Mouse (Mus musculus) kidney, postnatal 14 days (tissue): Measurements from ENCODE around the gene Ostf1.
"Not testable (repeated sequence)": the region's sequence is repeated elsewhere in the genome, so short reads cannot be mapped to it uniquely, and the experiment has no call there.

Experiments
- DNase-seq: peaks from one replicate; pipeline ENCODE4 v3.0.0; 2022; ENCODE audit warnings: mixed read lengths

The Ostf1 gene

DNA sequence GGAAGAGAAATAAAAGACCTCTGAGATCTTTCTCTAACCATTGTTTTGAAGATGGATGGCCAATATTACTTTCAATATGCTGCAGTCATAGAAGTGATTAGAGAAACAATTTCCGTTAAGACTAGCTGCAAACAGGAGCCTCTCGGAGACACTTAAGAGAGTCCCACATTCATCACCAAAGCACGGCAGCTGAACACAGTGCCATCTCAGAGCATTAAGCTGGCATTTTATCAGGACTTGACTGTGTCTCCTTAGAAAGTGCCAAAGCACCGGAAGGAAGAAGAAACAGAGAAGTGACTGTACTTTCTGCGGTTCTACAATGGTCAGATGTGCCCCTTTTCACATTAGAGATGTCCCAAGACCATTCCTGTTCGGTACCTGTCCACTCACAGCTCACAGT is 33.9 kb downstream of the Ostf1 start:
- no peak for DNase-seq

DNA sequence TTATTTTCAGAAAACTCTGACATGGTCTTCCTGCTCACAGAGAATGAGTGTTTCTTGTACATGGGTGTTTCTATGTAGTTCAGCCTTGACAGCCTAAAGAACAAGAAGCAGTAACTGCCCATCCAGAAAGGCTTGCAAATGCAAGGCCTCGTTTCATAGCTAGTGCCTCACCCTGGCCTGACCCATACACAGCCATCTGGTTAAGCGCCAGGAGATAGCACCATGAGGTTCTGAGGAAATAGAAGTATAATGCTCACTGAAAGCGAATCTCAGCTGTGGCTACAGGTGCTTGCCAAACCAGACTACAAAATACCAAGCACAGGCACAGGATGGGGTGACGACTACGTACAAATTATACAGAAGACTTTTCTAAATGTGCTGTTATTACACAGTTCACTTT is 34.7 kb downstream of the Ostf1 start:
- no peak for DNase-seq

DNA sequence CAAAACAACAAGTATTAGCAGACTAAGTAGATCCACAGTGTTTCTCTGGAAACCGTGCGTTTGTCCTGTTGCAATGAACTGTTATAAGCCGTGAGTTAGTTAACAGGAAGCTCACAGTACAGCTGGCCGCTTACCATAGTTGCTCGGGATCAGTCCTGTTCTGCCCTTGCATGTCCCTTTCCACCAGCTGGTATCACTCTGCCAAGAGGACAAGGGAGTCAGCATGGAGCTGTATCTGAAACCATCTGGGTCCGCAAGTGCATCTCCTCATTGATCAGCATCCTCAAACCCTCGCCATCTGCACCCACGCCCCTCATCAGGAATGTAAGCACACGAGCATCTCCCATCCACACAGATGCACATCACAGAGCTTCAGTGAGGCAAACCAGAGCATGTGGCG is 37.9 kb downstream of the Ostf1 start:
- peak; percentile 44 for DNase-seq

DNA sequence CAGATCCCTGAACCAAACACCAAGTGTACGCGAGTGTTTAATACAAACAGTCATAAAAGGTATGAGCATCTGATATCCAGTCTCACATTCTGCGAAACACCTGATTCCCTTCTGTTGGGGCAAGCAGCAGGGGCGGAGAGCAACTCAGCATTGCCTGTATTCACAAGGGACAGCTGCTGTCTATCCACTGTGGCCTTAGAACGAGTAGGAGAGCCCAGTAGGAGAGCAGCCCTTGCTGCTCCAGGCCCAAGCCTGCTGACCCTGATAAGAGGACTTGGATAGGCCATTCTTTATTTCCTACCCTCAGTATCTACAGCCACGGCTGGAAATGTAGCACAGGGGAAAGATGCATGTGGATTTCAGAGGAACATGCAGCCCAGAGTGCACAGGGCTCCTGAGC is 38.7 kb downstream of the Ostf1 start:
- DNase-seq, result no peak

DNA sequence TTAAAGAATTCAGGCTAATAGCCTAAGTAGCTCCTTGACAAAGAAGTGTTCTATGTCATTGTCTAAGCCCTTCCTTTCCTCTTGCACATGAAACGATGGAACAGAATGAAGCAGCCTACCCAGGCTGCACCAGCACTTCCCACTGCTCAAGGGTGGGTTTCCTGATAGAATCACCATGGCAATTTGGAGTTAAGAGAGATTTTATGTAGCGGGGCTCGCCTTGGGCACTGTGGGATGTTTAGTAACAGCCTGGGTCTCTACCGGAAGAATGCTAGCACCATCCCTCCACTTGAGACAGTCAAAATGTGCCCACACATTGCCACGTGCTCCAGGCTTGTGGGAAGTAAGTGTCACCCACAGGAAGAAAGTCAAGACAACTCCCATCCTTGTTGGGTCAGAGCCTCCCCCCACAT is 40.7 kb downstream of the Ostf1 start:
- DNase-seq, result peak; percentile 40

DNA sequence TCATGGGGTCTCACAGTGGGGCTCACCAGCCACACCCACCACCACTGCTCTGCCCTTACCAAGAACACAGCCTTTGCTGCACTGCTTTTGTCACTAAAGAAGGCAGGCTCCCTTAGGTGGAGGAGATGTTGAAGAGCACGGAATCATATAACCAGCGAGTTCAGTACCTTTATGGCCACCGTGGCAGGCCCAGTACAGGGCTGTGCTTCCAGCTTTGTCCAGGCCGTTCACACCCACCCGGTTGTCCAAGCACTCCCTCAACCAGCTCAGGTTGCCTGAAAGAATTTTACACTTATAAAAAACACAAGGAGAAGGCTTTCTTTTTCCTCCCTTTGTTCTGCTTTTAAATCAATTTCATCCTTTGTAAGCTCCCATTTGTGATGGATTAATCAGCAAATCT is 41.4 kb downstream of the Ostf1 start:
- no peak for DNase-seq

DNA sequence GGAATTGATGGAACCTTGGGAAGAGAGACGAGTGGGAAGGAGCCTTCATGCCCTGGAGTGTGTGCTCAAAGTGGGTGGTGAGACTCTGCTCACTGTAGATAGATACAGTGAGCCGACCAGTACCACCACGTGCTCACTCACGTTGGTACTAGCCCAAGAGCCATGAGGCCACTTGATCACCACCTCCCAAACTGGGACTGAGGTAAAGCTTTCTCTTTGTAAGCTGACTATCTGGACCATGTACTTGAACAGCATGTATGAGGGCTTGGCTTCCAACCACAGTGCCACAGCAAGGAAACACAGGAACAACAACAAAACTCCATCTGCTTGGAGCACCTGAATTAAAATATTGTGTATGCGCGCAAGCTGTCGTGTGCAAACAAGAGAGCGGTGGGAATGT is 42.3 kb downstream of the Ostf1 start:
- DNase-seq, result no peak

DNA sequence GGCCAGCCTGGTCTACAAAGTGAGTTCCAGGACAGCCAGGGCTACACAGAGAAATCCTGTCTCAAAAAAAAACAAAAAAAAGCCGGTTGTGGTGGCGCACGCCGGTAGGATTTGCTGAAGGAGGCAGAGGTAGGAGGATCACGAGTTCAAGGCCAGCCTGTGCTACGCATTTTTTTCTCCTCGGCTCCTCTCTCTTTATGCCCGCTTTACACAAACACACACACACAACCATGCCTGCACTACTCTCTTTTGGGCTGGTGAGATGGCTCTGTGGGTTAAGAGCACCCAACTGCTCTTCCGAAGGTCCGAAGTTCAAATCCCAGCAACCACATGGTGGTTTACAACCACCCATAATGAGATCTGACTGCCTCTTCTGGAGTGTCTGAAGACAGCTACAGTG is 42.8 kb downstream of the Ostf1 start:
- DNase-seq, result not testable (repeated sequence)

DNA sequence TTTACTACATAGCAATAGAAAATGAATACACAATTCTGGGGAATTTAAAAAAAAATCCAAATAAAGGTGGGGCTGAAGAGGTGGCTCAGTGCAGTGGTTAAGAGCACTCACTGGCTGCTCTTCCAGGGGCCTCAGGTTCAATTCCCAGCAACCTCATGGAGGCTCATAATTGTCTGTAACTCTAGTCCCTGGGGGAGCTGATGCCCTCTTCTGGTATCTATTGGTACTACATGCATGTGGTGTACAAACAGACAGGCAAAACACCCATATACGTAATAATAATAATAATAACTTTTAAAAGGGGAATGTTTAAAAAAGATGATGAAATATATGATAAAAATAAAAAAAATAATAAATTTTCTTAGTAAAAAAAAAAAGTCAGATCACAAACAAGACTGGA is 43.4 kb downstream of the Ostf1 start:
- no peak for DNase-seq

DNA sequence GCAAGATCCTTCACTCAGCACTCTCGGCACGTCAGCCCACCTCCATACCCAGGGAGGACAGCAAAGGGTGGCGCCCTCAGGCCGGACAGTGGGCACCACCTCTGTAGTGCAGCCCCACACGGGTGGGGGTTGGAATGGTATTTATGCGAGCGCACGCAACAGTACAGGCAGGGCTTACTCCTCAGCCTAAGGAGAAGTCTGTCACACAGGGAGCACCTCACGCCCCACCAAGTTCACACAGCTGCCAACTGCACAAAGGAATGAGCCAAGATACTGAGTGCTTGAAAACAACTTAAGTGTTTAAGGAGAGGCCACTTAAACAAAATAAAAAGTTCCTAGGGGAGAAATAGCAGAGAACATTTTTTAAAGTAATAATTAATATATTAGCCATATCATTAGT is 44.5 kb downstream of the Ostf1 start:
- DNase-seq, result no peak

DNA sequence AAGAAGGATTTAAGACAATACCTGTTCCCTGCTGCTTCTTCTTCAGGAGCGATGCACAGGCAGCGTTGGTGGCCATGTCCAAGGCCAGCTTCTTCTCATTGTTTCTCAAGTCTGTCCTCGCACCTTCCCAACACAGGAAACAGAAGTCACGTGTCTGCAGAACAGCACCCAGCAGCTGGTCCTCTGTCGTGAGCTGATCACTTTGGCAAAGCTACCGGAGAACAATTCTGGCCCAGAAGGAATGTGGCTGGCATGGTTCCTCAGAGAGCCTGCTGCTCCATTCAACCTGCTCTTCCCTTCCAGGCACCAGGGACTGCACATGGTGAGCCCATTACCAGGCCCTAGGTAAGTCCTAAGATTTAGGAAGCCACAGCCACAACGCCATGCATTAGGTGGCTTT is 47.0 kb downstream of the Ostf1 start:
- no peak for DNase-seq

DNA sequence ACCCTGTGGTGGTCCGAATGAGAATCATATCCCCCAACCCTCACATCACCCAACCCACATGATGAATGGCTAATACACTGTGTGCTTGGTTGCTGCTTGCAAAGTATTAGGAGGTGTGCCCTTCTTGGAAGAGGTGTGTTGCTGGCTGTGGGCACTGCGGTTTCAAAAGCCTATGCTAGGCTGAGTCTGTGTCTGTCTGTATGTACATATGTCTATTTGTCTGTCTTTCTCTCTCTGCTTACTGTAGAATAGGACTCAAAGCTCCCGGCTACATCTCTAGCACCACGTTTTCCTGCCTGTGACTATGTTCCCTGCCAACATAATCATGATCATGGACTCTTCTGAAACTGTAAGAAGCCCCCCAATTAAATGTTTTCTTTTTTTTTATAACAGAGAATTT is 47.9 kb downstream of the Ostf1 start:
- DNase-seq, result no peak

DNA sequence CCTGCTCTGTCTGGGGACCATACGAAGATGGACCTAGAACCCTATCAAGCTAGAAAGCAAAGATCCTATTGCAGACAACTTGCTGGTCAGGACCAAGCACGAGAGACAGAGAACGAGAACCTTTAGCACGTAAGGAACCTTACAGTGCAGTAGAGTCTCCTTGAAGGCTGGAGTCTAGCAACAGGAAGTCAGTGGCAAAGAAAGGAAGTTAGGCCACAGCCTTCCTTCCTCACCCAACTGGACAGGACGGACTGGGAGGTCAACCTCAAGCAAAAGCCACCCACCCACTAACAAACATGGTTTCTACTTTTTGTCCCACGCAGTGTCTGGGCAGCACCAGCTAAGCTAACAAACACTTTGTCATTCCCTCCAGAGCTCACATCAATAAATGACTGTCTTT is 48.7 kb downstream of the Ostf1 start:
- no peak for DNase-seq

DNA sequence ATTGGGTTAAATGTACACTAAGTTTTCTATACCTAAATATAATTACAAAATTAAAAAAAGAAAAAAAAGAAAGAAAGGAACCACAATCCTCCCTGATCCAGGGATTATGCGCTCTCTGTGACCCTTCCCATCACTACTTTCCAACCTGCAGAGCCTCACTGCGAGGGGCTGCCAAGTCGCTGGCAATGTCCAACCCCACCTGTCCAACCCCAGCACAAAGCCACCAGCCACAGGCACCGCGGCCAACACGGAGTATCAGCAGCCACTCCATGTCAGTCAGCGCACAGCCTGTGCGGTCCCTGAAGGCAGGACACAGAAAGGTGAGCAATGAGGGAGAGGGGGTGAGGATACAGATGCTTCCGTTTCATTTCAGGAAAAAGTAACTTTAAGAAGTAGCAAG is 49.4 kb downstream of the Ostf1 start:
- no peak for DNase-seq

DNA sequence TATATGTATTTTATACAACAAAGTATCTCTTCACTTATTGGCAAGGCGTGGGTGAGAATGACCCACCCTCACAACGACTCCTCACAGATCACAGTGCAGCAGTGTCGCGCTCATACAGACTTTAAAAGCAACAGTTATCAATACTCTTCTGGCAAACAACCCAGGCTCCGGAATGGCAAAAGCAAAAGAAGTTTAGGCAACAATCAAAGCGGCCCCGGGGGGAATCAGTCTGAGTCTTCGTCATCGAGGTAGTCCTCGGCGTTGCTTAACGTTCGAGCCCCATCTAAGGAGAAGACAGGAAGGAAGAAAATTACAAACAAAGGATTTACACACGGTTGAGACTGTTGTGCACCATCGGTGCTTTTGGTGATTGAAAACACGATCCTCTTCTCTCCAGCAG is 50.6 kb downstream of the Ostf1 start:
- no peak for DNase-seq

DNA sequence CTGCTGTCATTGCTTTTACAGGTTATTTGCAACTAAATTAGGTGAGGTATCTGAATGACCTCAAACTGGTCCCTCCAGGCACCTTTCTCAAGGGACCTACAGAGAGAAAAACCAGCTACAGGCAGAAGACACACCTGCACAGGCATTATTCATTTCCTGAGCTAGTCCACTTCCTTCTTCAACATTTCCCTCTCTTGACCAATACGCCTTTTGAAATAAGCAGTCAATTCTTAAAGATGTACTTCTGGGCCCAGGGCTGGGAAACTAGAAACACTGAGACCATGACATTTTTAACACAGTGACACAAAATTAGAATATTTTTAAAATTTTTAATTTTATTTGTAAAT is 52.6 kb downstream of the Ostf1 start:
- no peak for DNase-seq

DNA sequence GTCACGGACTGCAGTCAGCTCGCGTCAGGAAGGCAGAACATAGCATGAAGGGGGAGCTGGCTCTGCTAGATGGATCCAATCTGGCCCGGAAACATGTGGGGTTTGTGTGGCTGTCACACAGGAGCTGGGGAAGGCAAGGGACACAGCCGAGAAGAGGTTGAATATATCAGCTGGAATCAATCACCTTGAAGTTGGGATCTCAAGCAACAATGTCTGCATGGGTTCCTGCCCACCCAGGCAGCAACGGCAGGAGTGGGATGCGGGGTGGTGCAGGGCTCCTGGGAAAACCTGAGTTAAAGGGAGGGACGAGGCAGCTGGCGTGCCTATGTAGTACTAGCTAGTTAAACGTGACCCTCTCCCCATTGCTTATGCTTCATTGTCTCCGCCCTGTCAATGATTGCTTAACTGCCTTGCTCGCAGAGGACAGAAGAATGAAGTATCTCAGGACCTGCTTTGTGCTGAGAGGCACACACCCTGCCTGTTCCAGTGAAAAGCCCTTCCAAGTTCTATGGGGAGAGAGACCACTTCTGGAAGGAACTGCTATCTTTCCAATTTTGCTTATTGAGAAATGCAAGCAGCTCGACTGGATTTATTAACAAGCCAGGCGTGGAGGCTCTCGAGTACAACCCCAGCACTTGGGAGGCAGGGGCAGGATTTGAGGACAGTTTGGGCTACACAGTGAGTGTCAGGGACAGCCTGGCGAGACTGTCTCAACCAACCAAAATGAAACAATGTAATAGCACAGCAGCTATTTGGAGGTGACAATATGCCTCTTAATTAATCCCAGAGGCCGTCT is 53.2 kb downstream of the Ostf1 start:
- peak; percentile 43 for DNase-seq

DNA sequence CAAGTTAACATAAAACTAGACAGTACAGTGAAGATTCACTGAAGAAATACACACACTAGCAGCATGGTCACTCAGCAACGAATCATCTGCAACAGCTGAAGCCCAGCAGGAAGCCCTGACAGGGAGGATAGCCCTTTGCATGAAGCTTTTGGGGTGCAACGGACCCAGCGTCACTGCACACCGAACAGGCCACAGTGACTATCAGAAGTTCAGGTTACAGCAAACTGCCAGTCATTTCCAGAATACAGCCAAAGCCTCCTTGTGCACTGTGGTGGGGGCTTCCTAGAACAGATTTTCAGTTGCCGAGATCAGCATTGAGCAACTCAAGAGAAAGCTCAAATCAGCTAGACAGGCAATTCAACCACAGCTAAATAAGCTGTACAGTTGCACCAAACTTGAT is 54.3 kb downstream of the Ostf1 start:
- DNase-seq, result no peak

DNA sequence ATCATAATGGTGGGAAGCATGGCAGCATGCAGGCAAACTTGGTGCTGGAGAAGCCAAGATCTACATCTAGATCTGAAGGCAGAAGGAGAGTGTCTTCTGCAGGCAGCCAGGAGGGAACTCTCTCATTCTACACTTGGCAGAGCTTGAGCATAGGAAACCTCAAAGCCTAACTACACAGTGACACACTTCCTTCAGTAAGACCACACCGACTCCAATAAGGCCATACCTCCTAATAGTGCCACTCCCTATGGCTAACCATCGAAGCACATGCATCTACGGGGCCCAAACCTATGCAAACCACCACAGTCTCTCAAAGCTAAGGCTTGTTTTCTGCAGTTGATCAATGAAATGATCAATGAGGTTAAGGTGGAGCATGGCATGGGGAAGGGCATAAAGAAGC is 55.7 kb downstream of the Ostf1 start:
- DNase-seq, result no peak

DNA sequence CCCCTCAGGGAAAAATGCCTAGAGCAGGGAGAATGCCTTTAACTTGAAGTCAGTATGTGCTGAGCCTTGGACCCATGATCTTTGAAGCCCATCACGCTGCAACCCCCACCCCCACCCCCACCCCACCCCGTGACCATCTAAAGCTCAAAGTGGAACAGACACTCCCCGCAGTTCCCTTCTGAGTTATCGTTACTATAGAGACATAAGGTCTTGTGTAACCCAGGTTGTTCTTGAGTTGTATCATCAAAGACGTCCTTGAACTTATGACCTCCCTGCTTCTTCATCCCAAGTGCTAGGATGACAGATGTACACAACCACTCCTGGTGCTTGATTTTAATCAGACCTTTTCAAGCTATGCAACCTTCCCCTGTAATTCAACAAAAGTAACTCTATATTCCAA is 57.7 kb downstream of the Ostf1 start:
- no peak for DNase-seq

DNA sequence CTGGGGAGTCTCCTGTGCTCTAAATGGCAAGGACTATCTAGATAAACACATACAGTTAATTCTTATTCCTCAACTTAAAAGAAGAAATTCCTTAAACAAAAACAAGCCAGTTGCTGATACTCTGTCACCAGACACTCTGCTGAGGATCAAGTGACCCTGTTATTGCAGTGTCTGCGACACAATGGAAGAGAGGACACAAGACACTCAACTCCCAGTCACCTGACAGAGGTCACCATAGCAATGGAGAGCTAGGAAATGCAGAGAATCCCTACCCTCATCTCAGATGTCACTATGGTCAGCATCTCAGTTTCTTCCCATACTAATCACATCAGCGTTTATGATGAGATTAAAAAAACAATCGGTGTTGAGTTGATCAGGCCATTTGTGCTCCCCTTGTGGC is 58.2 kb downstream of the Ostf1 start:
- no peak for DNase-seq

DNA sequence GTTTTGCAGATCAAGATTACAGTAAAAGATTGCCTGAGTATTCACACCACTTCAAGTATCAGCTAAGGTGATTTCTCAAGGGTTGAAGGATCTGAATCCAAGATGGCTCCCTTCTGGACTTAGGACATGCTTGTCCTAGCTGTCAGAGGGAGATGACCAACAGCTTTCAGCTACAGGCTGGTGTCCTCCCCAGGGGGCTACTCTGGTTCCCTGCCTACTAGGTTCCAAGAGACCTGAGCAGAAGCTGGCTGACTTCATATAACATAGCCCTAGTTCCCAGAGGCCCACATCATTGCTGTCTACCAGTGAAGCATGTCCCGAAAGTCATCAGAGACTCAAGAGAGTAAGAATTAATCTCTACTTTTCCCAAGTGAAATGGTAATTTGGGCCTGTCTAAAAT is 62.1 kb downstream of the Ostf1 start:
- DNase-seq, result no peak

DNA sequence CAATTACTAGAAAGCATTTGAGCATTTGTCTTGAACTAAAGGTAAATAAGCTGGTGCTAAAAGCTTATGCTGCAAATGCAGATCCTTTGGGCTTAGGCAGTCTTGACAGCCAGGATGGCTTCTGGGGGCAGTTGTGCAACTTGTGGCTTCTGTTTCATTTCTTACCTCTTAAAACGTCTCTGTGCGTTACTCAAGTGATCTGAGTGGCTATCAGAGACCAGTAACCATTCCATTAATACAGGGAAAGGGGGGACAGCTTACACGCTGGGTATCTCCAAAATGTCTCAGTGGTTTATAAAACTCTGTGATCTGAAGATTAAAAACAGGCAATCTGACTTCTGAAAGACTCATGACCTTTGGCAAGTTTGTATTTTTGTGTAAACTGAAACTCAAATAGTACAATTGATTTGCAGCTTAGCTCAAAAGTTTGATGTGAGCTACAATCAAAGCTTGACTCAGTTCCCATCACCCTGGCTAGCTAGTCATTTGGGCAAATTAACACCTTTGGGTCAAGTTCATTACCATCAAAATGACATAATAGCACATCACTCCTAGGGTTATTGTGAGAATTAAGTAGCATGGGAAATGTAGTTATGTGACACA is 62.7 kb downstream of the Ostf1 start:
- DNase-seq, result no peak

DNA sequence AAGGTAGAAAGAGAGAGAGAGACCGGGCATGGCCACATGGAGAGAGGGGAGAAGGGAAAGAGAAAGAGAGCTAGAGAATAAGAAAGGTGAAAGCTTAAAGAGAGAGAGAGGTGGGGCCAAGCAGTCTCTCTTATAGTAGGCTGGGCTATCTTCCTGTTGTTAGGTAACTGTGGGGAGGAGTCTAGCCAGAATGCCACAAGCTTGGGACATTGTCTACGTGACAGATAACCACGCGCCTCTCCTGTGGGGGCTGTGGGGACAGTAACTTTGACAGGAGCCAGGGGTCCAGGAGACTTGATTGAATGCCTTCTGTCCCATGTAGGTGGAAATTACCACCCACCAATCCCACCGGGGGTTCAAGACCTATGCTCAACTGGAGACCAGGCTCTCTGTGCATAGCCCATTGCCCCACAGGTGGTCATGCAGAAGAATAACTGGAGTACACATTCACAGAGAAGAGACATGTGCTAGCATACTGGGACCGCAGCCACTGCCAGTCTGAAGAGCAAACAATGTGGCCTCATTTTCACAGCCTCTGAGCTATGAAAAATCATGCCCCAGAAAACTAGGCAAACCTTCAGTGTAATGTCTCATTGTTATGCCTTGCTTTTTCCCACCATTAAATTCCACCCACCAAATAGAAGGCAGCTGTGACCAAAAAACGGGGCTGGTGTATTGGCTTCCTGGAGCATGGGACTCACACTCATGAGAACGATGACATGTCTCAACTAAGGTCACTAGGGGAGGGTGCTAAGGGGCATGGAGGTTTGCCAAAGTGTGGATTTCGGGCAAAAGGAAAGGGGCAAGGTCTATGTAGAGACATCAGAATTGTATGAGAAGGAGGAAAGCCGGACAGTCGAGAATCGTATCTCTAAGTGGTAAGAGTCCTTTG is 63.4 kb downstream of the Ostf1 start:
- no peak for DNase-seq
